ENCODE assay signal across 28 mouse cellular contexts in genomic region chr9:60491489-60492100, GRCm38 (mm10). TPM values are rescaled to one million over a fixed set of nuclear protein-coding genes. Genes with fewer than 3 reads are reported as not detected.
A peak's percentile ranks its signal among the peaks of the same experiment; 100 is the strongest.
DNase-seq lines count a peak whose midpoint lies in the region; ATAC-seq lines count a peak whose summit lies in the region.
"Had no signal": no experiment of that assay in that cellular context is flagged by ENCODE, and none has a peak within 500 bp of the region (broad histone marks: within the 10 kb centered on the region; RNA-seq: fewer than 3 reads in every experiment).

No protein-coding gene starts in this region.

- H3K9me3 ChIP-seq in limb, embryonic 10.5 days (replicated peaks) = no peaks in the 10 kb centered on the region
- H3K9me3 ChIP-seq in stomach, embryonic 16.5 days (replicated peaks; ENCODE audit: control insufficient read depth, low read length) = no peaks in the 10 kb centered on the region
- H3K9me3 ChIP-seq: heart, embryonic 10.5 days; hindbrain, embryonic 10.5 days; intestine, embryonic 15.5 days; kidney, embryonic 15.5 days; liver, embryonic 15.5 days; lung, embryonic 15.5 days; megakaryocyte, embryonic 14.5 days; neural tube, embryonic 12.5 days had no signal

- ATAC-seq in stomach, embryonic 16.5 days (ENCODE audit: insufficient read depth, low FRiP score) = no peak
- ATAC-seq: hindbrain, embryonic 16.5 days; intestine, embryonic 15.5 days had no signal

- no peak overlapping the region for H3K4me2 ChIP-seq in stomach, embryonic 16.5 days (ENCODE audit: low read depth, low read length)
- H3K4me2 ChIP-seq: intestine, embryonic 15.5 days; liver, embryonic 15.5 days; lung, embryonic 15.5 days; neural tube, embryonic 12.5 days had no signal

- H3K27me3 ChIP-seq in limb, embryonic 10.5 days (ENCODE audit: low read depth, poor library complexity, severe bottlenecking) = no peaks in the 10 kb centered on the region
- no peaks in the 10 kb centered on the region for H3K27me3 ChIP-seq in stomach, embryonic 16.5 days (ENCODE audit: control insufficient read depth, insufficient read depth, low read length)
- H3K27me3 ChIP-seq: intestine, embryonic 15.5 days; kidney, embryonic 15.5 days; liver, embryonic 15.5 days; lung, embryonic 15.5 days; neural tube, embryonic 12.5 days had no signal

- peak overlapping the region; percentile 70 for H3K27ac ChIP-seq in limb, embryonic 10.5 days
- 0 out of 2 replicates have a peak overlapping the region, but pooled peaks have one; percentile 6 for H3K27ac ChIP-seq in stomach, embryonic 16.5 days (ENCODE audit: low read length)
- H3K27ac ChIP-seq: heart, embryonic 10.5 days; hindbrain, embryonic 10.5 days; intestine, embryonic 15.5 days; left cerebral cortex, adult 2 months; liver, embryonic 15.5 days; lung, embryonic 15.5 days; neural tube, embryonic 12.5 days had no signal

- 55% methylated on average over 16 of the region's 16 CpGs for WGBS in limb, embryonic 10.5 days
- 64% methylated on average over 16 of the region's 16 CpGs for WGBS in stomach, embryonic 16.5 days

- H3K36me3 ChIP-seq in limb, embryonic 10.5 days = no peaks in the 10 kb centered on the region
- no peaks in the 10 kb centered on the region for H3K36me3 ChIP-seq in stomach, embryonic 16.5 days (ENCODE audit: control insufficient read depth, insufficient read depth, low read length)
- H3K36me3 ChIP-seq: heart, embryonic 10.5 days; hindbrain, embryonic 10.5 days; intestine, embryonic 15.5 days; liver, embryonic 15.5 days; lung, embryonic 15.5 days; neural tube, embryonic 12.5 days had no signal

- peaks cover 48% of the 10 kb centered on the region for H3K4me1 ChIP-seq in limb, embryonic 10.5 days
- H3K4me1 ChIP-seq in stomach, embryonic 16.5 days (ENCODE audit: control insufficient read depth, insufficient read depth, low read length) = peaks cover 17% of the 10 kb centered on the region; the same call in 1 of the 2 replicates
- H3K4me1 ChIP-seq: hindbrain, embryonic 10.5 days; liver, embryonic 15.5 days; neural tube, embryonic 12.5 days had no signal

- no peak overlapping the region for H3K9ac ChIP-seq in stomach, embryonic 16.5 days (ENCODE audit: low read length)
- H3K9ac ChIP-seq: intestine, embryonic 15.5 days; kidney, embryonic 15.5 days; liver, embryonic 15.5 days; lung, embryonic 15.5 days; neural tube, embryonic 12.5 days had no signal

- peak; percentile 49 to 52 for DNase-seq in cerebellum, postnatal 10 days
- DNase-seq in cerebellum, postnatal 36 days = no peak
- peak; percentile 61 for DNase-seq in thymus, postnatal 0 days (ENCODE audit: low spot score)
- no peak for DNase-seq in thymus, adult 18-20 months
- no peak for DNase-seq in limb, embryonic 10.5 days (ENCODE audit: low spot score)
- no peak for DNase-seq in spleen, postnatal 14 days (ENCODE audit: low spot score in 2 of 2)
- no peak for DNase-seq in heart, postnatal 4 days
- DNase-seq: adrenal gland, postnatal 14 days; cerebellum, adult 9-11 months; kidney, postnatal 36 days; layer of hippocampus, adult 9-11 months; liver; lung, postnatal 36 days; midbrain, embryonic 14.5 days; right cerebral cortex, postnatal 25 days; spleen, adult 18-20 months; thymus, adult 2 months had no signal

- no peak overlapping the region for H3K4me3 ChIP-seq in limb, embryonic 10.5 days
- no peak overlapping the region for H3K4me3 ChIP-seq in stomach, embryonic 16.5 days (replicated peaks; ENCODE audit: low read length)
- H3K4me3 ChIP-seq: heart, embryonic 10.5 days; hindbrain, embryonic 10.5 days; intestine, embryonic 15.5 days; kidney, embryonic 15.5 days; left cerebral cortex, adult 2 months; liver, embryonic 15.5 days; lung, embryonic 15.5 days; megakaryocyte, embryonic 14.5 days; neural tube, embryonic 12.5 days had no signal

RNA-seq across cellular contexts. Expression of gene Thsd4, which starts 30.3 kb away (rescaled TPM):
- 1.2 and 1.7 TPM in 2 replicates for polyA plus RNA-seq in thymus, postnatal 0 days (2015; fragmentation: Nextera tagmentation; extraction: Ambion mirVana)
- 7.5 and 11.8 TPM in 2 replicates for polyA plus RNA-seq in limb, embryonic 10.5 days (2016; fragmentation: Nextera tagmentation; extraction: Ambion mirVana)
- 18.7 and 20.0 TPM in 2 replicates for polyA plus RNA-seq in stomach, embryonic 16.5 days (2015; fragmentation: Nextera tagmentation; extraction: Ambion mirVana)
- total RNA-seq in heart, postnatal 4 days (2021) = 10 to 100 TPM; 21.7 to 24.1 TPM

Comparison
In these comparisons a context has a peak if more than half of its experiments do, and no peak if none do; other contexts are left out.
1. DNase-seq: peak in cerebellum, postnatal 10 days (2 of 2) and thymus, postnatal 0 days (single experiment); none in cerebellum, postnatal 36 days (0 of 2), thymus, adult 18-20 months (0 of 2), limb, embryonic 10.5 days (single experiment), spleen, postnatal 14 days (0 of 2) and heart, postnatal 4 days (single experiment).